Mouse (Mus musculus): ENCODE measurements around the gene Dbt. TPM values are rescaled to one million over a fixed set of nuclear protein-coding genes. Genes with fewer than 3 reads are reported as not detected.

Gene Dbt
- polyA plus RNA-seq, 1 experiment from 2014 or later = 25.3 TPM

Other genes with a start within 250 kb of the Dbt start
- gene Cdc14a, start 89.0 kb upstream of the Dbt start, polyA plus RNA-seq (2015; fragmentation: Nextera tagmentation; extraction: Ambion mirVana) = 4.1 and 4.7 TPM in 2 replicates
- gene Rtca, start 4.9 kb upstream of the Dbt start, polyA plus RNA-seq (2015; fragmentation: Nextera tagmentation; extraction: Ambion mirVana) = 52.3 and 52.9 TPM in 2 replicates
- 33.0 and 37.1 TPM in 2 replicates for gene Lrrc39, start 49.9 kb downstream of the Dbt start, polyA plus RNA-seq (2015; fragmentation: Nextera tagmentation; extraction: Ambion mirVana)
- 11.3 and 14.0 TPM in 2 replicates for gene Sass6, start 81.9 kb downstream of the Dbt start, polyA plus RNA-seq (2015; fragmentation: Nextera tagmentation; extraction: Ambion mirVana)
- 16.8 and 18.9 TPM in 2 replicates for gene Trmt13, start 101.5 kb downstream of the Dbt start, polyA plus RNA-seq (2015; fragmentation: Nextera tagmentation; extraction: Ambion mirVana)
- 57.0 and 57.3 TPM in 2 replicates for gene Mfsd14a, start 149.6 kb downstream of the Dbt start, polyA plus RNA-seq (2015; fragmentation: Nextera tagmentation; extraction: Ambion mirVana)
- gene Gm43191, start 168.2 kb downstream of the Dbt start, polyA plus RNA-seq (2015; fragmentation: Nextera tagmentation; extraction: Ambion mirVana) = not detected in 2 replicates
- 9.5 and 9.9 TPM in 2 replicates for gene Slc35a3, start 199.8 kb downstream of the Dbt start, polyA plus RNA-seq (2015; fragmentation: Nextera tagmentation; extraction: Ambion mirVana)

Measured in heart, embryonic 16.5 days (tissue).